Mouse (Mus musculus) urinary bladder, postnatal 25 days (tissue): ENCODE results near the gene Ncf2.
"Not testable (repeated sequence)": the region's sequence is repeated elsewhere in the genome, so short reads cannot be mapped to it uniquely, and the experiment has no call there.

ENCODE experiments used
- DNase-seq: peaks from one replicate; pipeline ENCODE4 v3.0.0; 2022; ENCODE audit warnings: low spot score

Ncf2 gene

DNA sequence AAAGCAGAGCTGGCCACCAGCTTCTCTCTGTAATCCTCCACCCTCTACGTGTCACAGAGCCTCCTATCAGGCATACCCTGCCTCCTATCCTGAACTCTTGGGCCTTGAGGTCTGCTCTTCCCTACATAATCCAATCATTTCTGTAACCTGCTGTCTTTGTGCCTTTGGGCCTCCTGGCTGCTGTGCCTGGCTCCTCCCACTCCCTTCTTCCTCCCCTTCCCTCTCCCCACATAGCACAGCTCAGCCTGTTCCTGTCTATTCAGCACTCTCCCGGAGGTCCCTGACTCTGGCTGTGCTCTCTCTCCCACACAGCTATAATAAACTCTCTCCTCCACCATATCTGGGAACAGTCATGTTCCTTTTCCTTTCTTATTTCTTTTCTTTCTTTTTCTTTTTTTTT is at the start of gene Ncf2:
Gene Ncf2 (plus strand): TSS at position 298 of the 400 bp plus-strand sequence.
- DNase-seq = no peak

DNA sequence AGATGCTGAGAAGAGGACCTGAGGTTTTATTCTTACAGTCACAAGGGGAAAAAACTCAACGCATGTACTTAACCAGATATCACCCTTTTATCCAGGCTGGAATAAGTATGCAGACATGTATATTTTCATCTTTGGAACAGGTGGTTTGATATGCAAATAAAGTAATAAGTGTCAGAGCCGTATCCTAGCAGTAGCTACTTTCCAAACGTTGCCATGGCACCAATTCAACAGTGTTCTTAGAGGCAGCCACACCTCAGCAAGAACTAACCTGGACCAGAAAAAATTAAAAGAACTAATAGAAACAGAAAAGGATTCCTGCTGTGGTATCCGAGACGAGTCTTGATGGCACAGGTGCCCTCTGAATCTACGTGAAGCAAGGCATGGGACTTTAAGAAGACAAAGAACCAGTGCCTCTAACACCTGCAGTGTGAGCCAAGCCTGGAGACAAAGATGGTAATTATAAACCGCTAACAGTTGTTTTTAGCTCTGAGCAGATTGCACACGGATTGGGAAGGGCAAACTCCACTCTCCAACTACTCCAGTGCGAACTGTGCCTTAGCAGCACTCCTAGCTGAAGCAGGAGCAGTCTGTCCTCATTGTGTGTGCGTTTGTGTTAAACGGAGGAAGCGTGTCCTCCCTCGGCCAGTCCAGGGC is 49.6 kb upstream of the Ncf2 start, which contains the start of gene Apobec4:
Gene Apobec4 (plus strand): TSS at position 240 of the 654 bp plus-strand sequence.
- no peak for DNase-seq

DNA sequence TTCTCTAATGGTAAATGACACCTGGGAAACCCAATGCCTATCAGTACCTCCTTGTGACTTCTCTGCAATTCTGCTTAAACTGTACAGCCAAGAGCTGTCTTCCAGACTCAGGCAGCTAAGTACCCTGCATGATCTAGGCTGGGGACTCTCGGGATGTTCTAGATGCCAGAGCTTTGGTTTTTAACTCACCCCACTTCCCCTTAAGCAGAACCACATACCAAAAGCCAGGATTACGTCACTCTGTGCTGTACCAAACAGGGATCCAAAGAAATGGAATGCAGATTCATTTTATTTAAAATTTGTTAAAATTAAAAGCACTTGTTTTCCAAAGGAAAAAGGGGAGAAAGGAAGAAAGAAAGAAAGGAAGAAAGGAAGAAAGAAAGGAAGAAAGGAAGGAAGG is 38.2 kb upstream of the Ncf2 start:
- DNase-seq = no peak

- DNase-seq = peak; percentile 97
Observed at GRCm38 (mm10) chr1:152766032-152766772, 33.8 kb upstream of the Ncf2 start, which contains the start of the genes Rgl1 and Arpc5. TSS of gene Rgl1 (minus strand) at chr1:152766351. TSS of gene Arpc5 (plus strand) at chr1:152766542.

- peak; percentile 33 for DNase-seq
Observed at GRCm38 (mm10) chr1:152766804-152767748, 32.9 kb upstream of the Ncf2 start.

GRCm38 (mm10) chr1:152767749-152768488 is 32.1 kb upstream of the Ncf2 start:
- DNase-seq = peak; percentile 70

- no peak for DNase-seq
Observed at GRCm38 (mm10) chr1:152771016-152771415, 29.0 kb upstream of the Ncf2 start.

DNA sequence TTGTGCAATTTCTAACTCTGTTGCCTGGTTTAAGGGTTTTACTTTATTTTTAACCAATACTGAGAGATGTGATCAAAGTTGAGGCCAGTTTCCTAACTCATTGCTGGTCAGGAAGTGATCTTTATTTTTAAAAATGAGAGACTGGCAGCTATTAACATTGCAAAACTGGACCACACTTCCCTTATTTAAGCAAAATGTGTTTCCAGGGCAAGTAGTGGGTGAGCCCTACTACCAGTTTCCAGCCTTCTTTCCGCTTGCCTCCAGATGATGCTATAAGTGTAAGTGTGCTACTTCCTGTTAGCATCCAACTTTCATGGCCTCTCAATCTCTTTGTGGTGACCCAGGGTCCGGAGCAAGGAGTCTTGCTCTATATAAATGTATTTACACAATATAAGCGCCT is 25.4 kb upstream of the Ncf2 start:
- not testable (repeated sequence) for DNase-seq

DNA sequence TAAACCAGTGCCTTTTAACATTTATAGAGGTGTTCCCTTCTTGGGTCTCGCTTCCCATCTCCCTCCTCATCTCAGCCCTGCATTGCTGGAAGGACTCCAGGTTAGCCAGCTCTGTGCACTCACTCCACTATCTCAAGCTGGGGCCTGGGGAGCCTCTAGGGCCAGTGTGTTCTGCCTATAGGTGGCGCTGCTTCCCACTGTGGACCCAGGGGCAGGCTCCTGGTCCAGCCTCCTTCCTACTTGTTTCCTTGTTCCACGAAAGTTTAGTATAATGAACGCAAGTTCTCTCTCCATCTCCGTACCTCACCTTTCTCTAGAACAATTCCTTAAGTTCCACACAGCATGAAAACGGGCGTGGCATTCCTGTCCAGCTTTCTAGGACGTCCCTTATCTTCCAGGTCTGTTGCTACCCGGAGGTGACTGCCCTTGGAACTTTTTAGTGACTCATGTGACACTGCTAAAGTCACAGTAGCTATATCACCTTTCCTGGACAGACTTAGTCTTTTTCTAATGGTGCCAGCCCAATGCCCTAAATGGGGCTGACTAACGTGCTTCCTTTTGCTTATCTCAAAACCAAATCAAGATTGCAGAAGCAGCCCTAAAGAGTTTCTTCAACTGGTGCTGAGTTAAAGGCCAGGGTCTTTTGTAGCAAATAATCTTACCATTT is 20.8 kb upstream of the Ncf2 start:
- peak; percentile 67 for DNase-seq

DNA sequence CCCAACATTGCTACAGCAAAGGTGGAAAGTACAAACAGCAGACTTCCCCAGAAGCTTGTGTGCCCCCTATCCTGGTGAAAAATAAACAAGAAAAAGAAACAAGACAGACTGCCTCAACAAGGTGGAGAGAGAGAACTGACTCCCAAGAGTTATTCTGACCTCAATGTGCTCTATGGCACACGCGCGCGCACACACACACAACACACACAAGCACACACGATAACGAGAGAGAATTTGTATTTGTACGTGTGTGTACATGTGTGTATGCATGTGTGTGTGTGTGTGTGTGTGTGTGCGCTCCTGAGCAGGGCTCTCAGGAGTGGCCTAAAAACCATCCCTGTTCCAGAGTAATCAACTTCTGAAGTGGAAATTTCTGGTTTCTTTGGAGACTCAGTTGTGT is 15.4 kb upstream of the Ncf2 start:
- DNase-seq = no peak

DNA sequence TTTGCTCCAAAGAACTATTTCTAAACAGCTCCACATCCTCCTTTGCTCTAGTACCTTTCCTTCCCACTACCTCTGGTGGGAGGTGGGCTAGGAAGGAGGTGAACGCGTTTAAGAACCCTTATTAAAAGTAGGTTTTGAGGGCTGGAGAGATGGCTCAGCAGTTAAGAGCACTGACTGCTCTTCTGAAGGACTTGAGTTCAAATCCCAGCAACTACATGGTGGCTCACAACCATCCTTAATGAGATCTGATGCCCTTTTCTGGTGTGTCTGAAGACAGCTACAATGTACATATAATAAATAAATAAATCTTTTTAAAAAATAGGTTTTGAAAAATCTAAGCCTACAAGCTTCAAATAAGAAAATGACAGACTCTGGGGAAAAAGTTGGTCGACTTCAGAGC is 14.5 kb upstream of the Ncf2 start:
- not testable (repeated sequence) for DNase-seq

DNA sequence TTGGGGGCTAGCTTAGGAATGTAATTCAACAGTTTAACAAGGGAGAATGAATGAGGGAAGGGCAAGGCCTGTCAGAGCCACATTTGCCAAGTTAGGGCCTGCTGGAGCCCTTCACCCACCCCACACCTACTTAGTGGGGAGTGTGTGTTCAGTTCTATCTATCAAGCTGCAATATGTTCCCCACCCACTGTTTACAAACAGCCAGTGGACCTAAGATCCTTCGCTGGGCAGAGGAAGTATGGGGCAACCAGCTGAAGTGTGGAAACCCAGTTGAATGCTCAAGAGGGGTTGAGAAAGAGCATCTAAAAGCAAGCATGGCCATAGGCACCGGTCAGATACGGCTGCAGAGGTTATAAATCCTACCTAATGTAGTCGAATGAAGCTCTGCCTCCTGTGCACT is 13.0 kb upstream of the Ncf2 start:
- no peak for DNase-seq

DNA sequence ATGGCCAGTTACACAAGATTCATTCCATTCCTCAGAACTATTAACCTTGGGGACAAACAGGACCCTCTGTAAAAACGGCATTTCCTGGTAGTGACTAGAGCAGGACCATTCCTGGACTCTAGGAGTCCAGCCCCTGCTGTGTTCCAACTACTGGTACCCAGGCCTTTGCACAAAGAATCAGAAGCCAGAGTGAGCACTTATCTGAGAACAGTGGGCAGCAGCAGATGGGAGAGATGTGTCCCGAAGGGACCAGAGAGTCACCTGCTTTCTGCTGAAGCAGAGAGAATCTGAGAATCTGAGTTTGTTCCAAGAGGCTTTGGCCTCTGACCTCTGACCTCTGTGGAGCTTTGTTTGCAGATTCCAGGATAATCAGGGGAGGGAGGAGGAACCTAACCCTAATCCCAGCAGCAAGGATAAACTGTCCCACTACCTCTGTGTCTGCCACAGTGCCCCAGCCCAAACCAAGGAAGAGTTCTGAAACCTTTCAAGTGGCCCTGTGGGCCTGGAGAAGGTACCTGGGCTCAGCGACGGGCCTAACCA is 11.8 kb upstream of the Ncf2 start:
- DNase-seq = no peak

- DNase-seq = peak; percentile 19
Observed at GRCm38 (mm10) chr1:152790254-152790653, 9.7 kb upstream of the Ncf2 start.

- DNase-seq = no peak
Observed at GRCm38 (mm10) chr1:152790821-152791220, 9.2 kb upstream of the Ncf2 start.

DNA sequence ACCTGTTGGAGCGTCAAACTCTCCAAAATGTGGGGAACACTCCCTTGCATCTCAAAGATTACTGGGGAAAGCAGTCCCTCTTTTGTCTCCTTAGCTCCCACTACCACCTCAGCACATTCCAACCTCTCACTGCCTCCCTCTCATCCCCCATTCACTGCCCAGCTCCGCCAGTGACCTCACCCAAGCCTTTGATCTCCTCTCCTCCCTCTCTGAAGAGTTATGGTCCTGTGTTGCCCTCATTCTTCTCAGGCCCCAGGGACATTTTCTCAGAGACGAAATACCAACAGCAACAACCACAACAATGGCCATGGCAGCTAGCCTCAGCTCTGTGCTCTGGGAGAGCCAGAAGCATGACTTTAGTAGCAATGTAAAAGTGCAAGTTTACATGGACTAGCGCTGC is 8.7 kb upstream of the Ncf2 start:
- no peak for DNase-seq

DNA sequence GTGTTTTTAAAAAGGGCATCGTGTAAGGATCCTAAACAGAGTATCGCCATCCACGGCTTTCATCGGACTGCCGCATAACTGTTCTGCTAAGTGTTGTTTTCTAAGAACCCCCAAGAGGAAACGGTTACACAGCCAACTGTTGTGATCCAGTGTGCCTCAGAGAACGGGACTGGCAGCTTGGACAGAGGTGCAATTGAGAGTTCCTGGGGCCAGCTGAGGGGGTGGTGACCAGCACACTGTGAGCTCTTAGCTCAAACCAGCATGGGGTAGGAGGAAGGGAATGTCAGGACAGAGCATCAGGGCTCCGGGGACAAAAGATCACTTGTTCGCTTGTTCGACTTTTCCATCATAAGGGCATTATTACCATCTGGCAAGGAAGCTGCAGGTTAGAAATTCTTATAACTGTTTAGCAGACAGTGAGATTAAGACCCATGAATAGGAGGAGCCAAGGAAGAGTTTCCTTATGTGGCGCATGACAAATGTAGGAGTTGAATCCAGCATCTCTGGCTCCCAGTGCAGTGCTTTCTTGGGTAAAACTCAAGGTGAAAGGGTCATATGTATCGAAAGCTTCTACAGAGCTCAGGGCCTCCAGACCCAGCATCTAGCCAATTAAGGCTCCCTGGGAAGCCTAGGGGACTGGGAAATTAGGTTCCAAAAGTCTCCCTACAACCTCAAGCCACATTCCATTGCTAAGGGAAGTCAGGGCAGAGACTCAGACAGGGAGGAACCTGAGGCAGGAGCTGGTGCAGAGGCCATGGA is 7.1 kb upstream of the Ncf2 start:
- DNase-seq = no peak

DNA sequence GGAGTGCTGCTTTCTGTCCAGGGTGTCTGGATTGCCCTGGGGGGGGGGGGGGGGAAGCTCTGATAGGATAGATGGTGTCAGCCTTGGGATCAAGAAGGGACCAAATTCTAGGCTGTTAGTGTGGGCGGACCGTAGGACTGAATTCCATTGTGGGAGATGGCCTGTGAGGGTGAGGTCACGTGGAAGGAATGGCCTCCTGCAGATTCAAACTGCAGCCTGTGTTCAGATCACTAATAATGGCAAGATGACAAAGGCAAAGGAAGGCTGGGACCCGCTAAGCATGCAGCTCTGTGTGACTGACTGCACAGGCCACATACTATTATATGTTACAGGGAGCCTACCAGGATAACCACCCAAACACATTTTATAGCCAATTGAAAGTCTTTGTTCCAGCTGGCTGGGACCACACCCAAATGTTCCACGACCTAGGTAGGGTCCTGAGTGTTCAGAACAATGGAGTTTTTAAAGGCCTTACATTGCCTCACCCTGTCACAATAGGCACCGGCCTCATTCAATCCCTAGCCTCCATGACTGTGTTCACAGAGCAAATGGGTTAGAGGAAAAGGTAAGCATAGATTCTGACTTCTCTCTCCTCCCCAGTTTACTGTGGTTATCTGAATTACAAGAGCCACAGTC is 6.4 kb upstream of the Ncf2 start:
- no peak for DNase-seq

- no peak for DNase-seq
Observed at GRCm38 (mm10) chr1:152795688-152796255, 4.2 kb upstream of the Ncf2 start.
